Mouse (Mus musculus) heart, adult 8-10 months (tissue): ENCODE results near the gene Dnmt3l. TPM values are rescaled to one million over a fixed set of nuclear protein-coding genes. Genes with fewer than 3 reads are reported as not detected.
"Not testable (repeated sequence)": the region's sequence is repeated elsewhere in the genome, so short reads cannot be mapped to it uniquely, and the experiment has no call there.

ENCODE experiments used
- DNase-seq: peaks from one replicate; pipeline ENCODE4 v3.0.0; 2022; ENCODE audit warnings: low spot score
- total RNA-seq, 4 experiments: library from RNA; stranded (reverse); gene quantifications; 2 replicates each; pipeline ENCODE4 v1.2.4; 2022

Dnmt3l gene
- total RNA-seq, 4 experiments from 2014 or later = 0.38 to 0.65 TPM; not detected in 2

DNA sequence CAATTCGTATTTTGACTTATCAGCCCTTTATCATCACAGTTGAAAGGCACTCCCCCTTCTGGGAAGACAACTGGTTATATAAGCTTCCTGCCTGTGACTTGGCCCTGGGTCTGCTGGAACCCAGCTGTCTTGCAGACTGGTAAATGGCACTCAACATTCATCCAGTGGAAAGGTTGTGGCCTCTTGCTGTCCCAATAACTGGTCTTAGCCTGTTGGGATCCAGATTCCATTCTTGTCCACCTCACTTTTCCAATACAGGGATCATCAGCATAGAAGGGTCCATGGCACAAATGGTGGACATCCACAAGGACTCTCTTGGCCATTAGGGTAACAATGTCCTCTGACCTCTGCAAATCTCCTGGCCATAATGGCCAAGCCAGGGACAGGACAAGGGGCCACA, 42.3 kb downstream of the Dnmt3l start:
- no peak for DNase-seq

DNA sequence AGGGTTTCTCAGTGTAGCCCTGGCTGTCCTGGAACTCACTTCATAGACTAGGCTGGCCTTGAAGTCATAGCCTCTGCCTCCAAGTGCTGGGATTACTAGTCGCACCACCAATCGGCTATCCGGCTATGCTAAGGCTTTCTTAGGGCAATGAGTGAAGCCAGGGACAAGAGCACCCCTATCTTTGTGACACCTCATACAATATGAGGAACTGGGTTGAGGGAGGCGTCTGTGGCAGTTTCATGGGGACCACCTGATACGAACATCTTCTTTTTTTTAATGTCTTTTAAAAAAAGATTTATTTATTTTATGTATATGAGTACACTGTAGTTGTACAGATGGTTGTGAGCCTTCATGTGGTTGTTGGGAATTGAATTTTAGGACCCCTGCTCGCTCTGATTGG, 44.0 kb downstream of the Dnmt3l start:
- DNase-seq = no peak

DNA sequence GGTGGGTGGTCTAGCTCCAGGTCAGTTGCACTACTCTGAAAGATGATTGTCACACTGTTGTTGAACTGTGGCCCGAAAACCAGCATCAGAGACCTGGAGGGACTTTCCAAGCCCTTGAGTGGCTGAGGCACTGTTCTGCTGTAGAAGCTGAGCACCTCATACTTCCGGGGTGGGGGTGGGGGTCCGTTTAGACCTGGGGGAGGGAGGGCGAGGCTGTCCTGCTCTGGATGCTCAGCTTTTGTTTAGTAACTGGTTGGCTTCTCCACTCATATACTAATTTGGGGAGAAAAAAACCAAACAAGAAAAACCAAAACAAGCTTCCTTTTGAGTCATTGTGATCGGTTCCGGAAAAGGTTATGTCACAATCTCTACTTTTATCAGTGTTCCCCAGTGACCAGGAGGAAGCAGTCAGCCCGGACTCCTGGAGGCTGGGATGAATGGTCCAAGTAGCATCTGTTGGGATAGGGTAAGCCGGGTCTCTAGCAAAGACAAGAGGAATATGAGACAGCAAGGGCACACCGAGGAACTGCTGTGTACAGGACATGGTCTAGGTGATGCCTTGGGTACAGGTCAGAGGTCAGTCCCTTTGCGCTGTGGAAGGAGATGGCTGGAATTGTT, 44.8 kb downstream of the Dnmt3l start:
- DNase-seq = peak; percentile 58

DNA sequence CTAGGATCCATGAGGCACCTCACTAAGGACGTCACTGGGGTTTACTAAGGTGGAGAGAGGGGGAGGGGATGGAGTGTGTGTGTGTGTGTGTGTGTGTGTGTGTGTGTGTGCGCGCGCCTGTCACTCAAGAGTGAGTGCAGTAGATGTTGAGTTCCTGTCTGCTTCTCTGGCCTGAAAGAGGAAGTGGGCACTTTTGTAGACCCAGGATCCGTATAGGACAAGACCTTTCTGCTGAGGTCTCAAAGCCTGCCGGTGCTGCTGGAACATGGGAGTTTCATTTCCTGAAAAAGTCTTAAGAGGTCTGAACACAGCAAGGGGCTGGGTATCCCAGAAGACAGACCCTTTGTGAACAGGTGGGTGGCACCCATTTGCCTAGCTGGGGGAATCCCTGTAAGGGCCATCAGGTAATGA, 45.4 kb downstream of the Dnmt3l start:
- no peak for DNase-seq

DNA sequence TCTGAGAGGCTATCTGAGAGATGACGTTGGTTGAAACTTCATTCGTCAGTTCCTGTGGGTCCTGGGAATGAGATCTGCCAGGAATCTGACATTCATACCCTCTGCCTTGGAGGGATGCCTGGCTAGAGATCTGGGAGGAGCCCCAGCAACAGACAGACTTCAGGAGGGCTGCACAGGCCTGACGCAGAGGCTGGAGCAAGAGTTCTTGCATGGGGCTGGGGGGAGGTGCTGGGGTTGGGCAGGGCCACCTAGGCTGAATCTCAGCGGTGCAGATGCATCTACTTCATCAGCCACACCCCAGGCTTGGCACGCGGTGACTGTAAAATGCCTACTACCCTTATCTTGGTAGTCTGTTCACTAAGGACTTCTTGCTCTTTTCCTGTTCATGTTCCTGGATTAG, 48.5 kb downstream of the Dnmt3l start:
- DNase-seq = no peak

DNA sequence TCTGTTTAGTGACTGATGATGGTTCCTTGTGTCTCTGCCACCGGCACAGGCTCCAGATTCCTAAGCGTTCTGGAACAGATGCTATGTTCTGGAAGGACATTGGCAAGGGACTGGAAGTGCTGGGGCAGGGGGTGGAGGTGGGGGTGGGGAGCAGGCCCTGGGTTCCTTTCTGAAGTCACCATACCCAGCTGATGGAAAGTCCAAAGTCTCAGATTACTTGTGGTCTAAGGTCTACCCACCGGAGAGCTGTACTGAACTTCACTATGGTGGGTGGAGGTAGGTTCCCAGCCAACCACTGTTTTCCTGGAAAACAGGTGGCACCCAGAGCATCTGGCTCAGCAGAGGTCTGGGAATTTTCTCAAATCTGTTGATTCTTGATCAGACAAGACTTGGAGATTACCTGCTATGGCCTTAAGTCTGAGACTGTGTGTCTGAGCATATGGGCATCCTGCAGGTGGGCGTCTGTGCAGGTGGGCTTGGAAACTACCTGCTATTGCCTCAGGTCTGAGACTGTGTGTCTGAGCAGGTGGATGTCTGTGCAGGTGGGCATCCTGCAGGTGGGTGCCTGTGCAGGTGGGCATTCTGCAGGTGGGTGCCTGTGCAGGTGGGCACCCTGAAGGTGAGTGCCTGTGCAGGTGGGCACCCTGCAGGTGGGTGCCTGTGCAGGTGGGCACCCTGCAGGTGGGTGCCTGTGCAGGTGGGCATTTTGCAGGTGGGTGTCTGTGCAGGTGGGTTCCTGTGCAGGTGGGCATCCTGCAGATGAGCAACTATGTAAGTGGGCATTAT, 49.2 kb downstream of the Dnmt3l start:
- no peak for DNase-seq

DNA sequence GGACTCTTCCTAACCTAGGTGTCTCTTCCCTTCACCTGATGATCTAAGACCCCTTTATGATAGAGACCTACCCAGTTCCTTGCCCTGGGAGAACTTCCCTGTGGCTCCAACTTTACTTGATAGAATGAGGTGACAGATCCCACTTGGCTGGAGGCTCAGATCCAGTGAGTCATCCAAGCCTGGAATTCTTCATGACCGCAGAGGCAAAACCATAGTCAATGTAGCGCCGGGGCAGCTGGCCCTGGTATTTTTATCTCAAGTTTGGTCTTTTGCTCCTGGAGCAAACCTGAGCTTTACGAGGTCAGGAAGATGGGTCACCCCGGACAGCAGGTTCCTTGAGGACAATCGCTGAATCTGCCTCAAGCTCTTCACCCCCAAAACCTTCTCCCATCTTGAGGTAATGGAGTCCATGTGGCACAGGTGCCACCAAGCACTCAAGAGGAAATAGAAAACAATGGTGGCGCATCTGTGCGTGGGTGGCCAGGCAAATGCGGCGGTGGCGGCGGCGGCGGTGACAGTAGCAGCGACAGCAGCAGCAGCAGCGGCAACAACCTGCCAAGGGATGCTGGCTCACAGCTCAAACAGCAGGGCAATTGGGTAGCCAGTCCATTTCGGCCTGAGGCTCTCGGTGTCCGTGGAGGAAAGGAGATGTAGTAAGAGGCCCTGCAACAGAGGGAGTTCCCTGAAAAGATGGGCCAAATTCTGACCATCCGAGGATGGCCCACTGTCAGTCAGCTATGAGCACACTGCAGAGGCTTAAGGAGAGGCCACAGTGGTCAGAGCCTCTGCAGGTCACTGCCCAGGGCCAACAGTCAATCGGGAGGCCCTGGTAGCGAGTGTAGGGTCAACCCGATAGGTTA, 50.3 kb downstream of the Dnmt3l start:
- no peak for DNase-seq

DNA sequence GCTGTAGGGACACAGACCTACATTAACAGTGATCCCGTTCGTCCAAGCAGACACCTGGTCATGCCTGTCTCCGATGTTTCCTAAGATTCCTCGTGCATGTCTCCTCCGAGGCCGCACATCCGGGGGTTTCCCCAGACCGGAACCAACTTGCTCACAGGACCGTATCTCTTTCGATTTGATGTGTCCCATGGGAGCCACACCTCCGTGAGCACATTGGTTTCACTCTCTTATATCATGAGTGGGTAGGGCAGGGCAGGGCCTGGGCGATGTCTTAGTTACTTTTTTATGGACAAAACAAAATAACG, 50.9 kb downstream of the Dnmt3l start:
- DNase-seq = no peak

DNA sequence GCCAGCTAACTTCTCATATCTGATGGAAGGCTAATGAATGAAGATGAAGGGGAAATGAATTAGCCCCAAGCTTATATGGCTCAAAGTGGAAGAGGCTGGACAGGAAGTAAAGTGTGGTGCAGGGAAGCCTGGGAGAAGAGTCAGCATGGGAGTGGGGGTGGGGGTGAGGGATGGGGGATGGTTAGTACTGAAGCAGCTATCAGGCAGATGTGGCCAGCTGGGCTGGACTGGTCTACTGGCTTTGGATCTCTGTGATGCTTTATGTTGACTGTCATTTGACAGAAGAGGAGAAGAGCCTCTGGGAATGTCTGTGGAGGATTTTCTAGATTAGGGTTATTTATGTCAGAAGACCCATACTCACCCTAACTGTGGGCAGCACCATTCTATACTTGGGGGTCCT, 53.5 kb downstream of the Dnmt3l start:
- no peak for DNase-seq

DNA sequence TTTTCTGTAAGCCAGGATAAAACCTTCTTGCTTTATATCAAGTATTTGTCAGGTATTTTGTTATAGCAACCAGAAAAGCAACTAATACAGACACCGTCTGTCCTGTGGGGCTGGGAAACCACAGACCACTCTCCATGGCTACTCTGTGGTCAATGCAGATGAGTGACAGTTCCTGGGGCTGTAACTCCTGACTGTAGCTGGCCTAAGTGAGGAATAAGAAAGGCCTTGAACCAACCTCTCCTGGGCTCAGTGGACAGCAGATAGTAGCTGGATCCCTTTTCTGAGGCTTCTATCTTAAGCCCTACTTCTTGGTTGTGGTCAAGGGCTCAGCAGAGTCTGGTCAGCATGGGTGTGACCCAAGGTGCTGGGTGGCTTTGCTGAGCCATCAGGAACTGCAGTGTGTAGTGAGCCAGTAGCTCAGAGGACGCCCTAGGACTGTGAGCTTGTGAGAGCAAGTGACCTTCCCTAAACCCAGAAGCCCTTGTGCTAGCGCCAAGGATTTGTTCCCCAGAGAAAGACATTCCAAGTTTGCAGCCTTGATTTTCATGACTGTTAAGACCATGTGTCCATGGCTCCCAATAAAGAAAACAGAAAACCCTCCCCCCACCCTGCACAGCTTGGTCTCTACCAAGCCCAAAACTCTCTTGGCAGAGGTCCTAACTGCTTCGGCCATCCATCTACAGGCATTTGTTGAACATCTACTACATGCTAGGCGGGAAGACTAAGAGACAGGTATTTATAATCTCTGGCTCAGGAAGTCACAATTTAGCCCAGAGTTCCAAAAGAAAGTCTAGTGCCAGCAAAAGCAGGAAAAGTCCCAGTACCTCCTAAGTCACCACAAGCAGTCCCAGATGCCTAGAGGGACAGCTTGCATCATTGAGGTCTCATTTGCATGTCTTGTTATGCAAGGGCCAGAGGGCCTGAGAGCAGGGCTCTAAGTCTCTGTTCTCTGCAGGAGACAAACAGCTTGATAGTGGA, 54.5 kb downstream of the Dnmt3l start:
- peak; percentile 52 for DNase-seq

DNA sequence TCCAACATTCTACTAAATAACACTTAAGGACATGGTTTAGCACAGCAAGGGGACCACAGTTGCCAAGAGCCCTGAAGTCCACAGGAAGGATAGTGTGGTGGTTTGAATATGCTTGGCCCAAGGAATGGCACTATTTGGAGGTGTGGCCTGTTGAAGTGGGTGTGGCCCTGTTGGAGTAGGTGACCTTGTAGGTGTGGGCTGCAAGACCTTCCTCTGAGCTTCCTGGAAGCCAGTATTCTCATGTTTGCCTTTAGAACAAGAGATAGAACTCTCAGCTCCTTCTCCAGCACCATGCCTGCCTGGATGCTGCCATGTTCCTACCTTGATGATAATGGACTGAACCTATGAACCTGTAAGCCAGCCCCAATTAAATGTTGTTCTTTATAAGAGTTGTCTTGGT, 58.1 kb downstream of the Dnmt3l start:
- DNase-seq = not testable (repeated sequence)

DNA sequence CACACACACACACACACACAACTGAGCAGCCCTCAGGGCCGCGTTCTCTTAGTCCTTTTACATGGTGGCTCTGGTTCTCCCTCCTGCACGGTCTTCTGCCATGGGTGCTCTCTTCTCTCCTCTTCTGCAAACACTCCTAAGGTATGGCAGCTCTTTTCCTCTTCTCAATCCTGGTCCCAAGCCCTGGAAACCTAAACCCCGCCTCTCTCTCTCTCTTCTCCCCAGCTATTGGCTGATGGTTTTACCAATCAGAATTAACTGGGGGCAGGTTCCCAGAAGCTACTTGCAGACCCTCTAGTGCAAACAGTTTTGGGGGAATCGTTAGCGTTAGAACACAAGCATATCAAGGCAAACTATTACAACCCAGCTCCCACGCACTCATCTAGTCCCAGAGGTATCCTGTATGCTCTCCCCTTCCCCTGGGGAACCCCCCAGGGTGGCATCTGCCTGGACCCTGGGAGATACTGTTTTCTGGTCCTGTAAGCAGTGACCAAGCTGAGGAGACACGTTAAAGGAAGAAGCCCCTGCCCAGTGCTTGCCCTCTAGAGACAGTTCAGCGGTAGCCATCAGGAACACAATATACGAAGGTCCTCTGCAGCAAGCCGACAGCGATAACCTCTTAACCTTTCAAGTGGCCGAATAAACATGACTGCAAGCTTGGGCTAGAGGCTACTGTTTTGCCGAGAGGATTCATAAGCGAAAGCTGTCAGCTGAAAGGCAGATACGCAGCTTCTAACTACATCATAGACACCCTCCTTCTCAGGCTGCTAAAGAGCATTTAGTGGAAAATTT, 59.4 kb downstream of the Dnmt3l start:
- DNase-seq = no peak

DNA sequence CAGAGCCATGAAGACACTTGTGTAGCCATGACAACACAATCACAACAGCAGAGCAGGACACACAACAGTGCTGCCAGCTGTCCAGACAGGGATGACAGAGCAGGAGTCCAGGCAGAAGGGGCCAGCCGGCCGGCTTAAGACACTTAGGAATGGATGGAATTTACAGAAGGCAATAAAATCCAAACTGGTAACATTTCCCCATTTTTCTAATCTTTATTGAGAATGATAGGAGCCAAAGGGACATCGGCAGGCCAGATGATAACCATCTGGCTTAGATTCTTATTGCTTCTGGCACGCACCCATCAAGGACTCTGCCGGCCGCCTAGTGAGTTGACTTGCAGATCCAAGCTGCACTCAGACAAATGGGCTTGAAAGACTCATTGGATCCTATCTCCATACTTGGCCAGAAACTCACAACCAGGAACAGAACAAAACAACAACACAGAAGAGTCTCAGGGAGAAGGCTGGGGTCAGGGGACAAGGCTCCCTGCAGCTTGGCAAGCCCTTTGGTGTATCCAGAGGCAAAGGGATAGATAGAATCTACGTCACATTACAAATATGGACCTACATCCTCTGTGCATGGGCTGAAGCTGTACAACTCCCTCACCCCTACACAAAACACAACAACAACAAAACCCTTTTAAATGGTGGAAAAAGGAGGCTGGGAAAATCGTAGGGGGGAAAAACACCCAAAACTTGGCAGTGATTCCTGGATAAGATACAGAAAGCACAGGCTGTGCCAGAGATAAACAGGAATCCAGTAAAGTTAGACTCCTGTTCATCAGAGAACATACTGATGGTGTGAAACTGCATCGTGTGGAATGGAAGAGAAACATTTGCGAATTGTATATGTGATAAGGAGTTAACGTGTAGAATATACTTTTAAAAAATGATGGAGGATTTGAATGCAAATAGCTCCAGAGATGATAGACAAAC, 63.1 kb downstream of the Dnmt3l start:
- no peak for DNase-seq

DNA sequence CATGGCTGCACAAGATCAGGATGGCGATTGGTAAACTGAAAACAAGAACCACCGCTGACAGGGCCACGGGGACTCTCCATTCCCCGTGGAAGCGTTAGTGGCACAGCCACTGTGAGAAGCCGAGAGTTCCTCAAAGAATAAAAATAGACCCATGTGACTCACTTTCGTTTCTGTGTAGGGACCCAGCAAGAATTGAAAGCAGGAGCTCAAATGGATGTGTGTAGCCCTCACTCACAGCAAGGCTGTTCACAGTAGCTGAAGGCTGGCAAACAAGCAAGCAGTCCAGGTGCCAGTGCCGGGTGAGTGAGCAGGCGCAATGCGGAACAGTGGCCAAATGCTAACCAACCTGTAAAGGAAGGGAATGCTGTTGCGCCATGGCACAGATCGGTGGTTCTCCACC, 63.8 kb downstream of the Dnmt3l start:
- DNase-seq = no peak

Other genes starting within 250 kb of the Dnmt3l start
- not detected for gene Gm9639, start 246.9 kb upstream of the Dnmt3l start, total RNA-seq
- not detected for gene Gm19668, start 242.8 kb upstream of the Dnmt3l start, total RNA-seq
- not detected for gene Gm9507, start 230.1 kb upstream of the Dnmt3l start, total RNA-seq
- not detected for gene Gm2696, start 227.3 kb upstream of the Dnmt3l start, total RNA-seq
- not detected for gene Krtap10-4, start 214.9 kb upstream of the Dnmt3l start, total RNA-seq
- not detected for gene Krtap10-10, start 206.0 kb upstream of the Dnmt3l start, total RNA-seq
- not detected for gene Gm36176, start 195.1 kb upstream of the Dnmt3l start, total RNA-seq
- not detected for gene Gm10318, start 189.1 kb upstream of the Dnmt3l start, total RNA-seq
- gene Gm3285, start 180.0 kb upstream of the Dnmt3l start, total RNA-seq = not detected
- 1 to 10 TPM in 2 of 4 experiments, under 1 TPM in 2; 0.63 to 1.2 (median 0.92) TPM for gene Lrrc3, start 139.4 kb upstream of the Dnmt3l start, total RNA-seq
- gene Trpm2, start 71.4 kb upstream of the Dnmt3l start, total RNA-seq = 1 to 10 TPM in 1 of 4 experiments, under 1 TPM in 3; 0.44 to 1.8 (median 0.61) TPM
- 10 to 100 TPM; 10.7 to 13.5 (median 12.2) TPM for gene 1810043G02Rik, start 63.4 kb upstream of the Dnmt3l start, total RNA-seq
- 100 to 1,000 TPM; 124 to 159 (median 130) TPM for gene Pfkl, start 31.9 kb upstream of the Dnmt3l start, total RNA-seq
- gene Aire, start 1.7 kb downstream of the Dnmt3l start, total RNA-seq = not detected
- 1 to 10 TPM; 6.1 to 7.9 (median 7.0) TPM for gene Icosl, start 27.4 kb downstream of the Dnmt3l start, total RNA-seq
- gene D10Jhu81e, start 127.8 kb downstream of the Dnmt3l start, total RNA-seq = 100 to 1,000 TPM; 676 to 739 (median 714) TPM
- gene Pwp2, start 143.2 kb downstream of the Dnmt3l start, total RNA-seq = 10 to 100 TPM; 11.1 to 12.3 (median 11.6) TPM
- 10 to 100 TPM; 43.6 to 62.3 (median 52.9) TPM for gene Trappc10, start 202.7 kb downstream of the Dnmt3l start, total RNA-seq